Mouse (Mus musculus): ENCODE measurements around the gene Brd3. TPM values are rescaled to one million over a fixed set of nuclear protein-coding genes. Genes with fewer than 3 reads are reported as not detected.

The Brd3 gene
- polyA plus RNA-seq, 1 experiment from 2014 or later, result 80.9 TPM

GRCm38 (mm10) chr2:27425161-27425611, 82.3 kb downstream of the Brd3 start:
- peaks cover 4% of the 10 kb centered on the region; the same call in 1 of the 2 replicates for H3K27me3 ChIP-seq (replicated peaks)
- peaks cover 34% of the 10 kb centered on the region for H3K4me1 ChIP-seq (replicated peaks)
- no peak for ATAC-seq (ENCODE audit: insufficient number of reproducible peaks, low FRiP score)
- 0 out of 2 replicates have a peak overlapping the region, but pooled peaks have one; percentile 3 for H3K27ac ChIP-seq (ENCODE audit: poor library complexity, severe bottlenecking)
- peak overlapping the region; percentile 87 for H3K9ac ChIP-seq
- peak overlapping the region; percentile 99 for H3K4me2 ChIP-seq
- H3K4me3 ChIP-seq, result peak overlapping the region; percentile 73
- H3K9me3 ChIP-seq (replicated peaks), result no peaks in the 10 kb centered on the region
- H3K36me3 ChIP-seq, result no peaks in the 10 kb centered on the region
- 1% methylated on average over 20 of the region's 20 CpGs for WGBS

- Histone ChIP-seq H3K4me3 (no peak overlapping the region), H3K9ac (no peak overlapping the region), H3K4me1 (replicated peaks) (peaks cover 49% of the 10 kb centered on the region), H3K4me2 (no peak overlapping the region), H3K36me3 (no peaks in the 10 kb centered on the region), H3K27ac (ENCODE audit: poor library complexity, severe bottlenecking) (no peak overlapping the region), H3K9me3 (replicated peaks) (no peaks in the 10 kb centered on the region), H3K27me3 (replicated peaks) (no peaks in the 10 kb centered on the region)
- WGBS, result 79% methylated on average over 7 of the region's 7 CpGs
- no peak for ATAC-seq (ENCODE audit: insufficient number of reproducible peaks, low FRiP score)
Measured at GRCm38 (mm10) chr2:27423596-27423995, 83.9 kb downstream of the Brd3 start.

GRCm38 (mm10) chr2:27421293-27422068, 86.0 kb downstream of the Brd3 start:
- H3K36me3 ChIP-seq, result no peaks in the 10 kb centered on the region
- H3K4me3 ChIP-seq, result no peak overlapping the region
- H3K9me3 ChIP-seq (replicated peaks), result no peaks in the 10 kb centered on the region
- H3K27ac ChIP-seq (ENCODE audit: poor library complexity, severe bottlenecking), result no peak overlapping the region
- H3K9ac ChIP-seq, result no peak overlapping the region
- 76% methylated on average over 20 of the region's 20 CpGs for WGBS
- no peak overlapping the region for H3K4me2 ChIP-seq
- H3K4me1 ChIP-seq (replicated peaks), result peaks cover 62% of the 10 kb centered on the region
- H3K27me3 ChIP-seq (replicated peaks), result no peaks in the 10 kb centered on the region
- ATAC-seq (ENCODE audit: insufficient number of reproducible peaks, low FRiP score), result no peak

- 17% methylated on average over 6 of the region's 6 CpGs for WGBS
- no peak overlapping the region for H3K9ac ChIP-seq
- no peaks in the 10 kb centered on the region for H3K36me3 ChIP-seq
- H3K27me3 ChIP-seq (replicated peaks), result no peaks in the 10 kb centered on the region
- no peak for ATAC-seq (ENCODE audit: insufficient number of reproducible peaks, low FRiP score)
- no peaks in the 10 kb centered on the region for H3K9me3 ChIP-seq (replicated peaks)
- no peak overlapping the region for H3K4me2 ChIP-seq
- peaks cover 70% of the 10 kb centered on the region for H3K4me1 ChIP-seq (replicated peaks)
- no peak overlapping the region for H3K4me3 ChIP-seq
- H3K27ac ChIP-seq (ENCODE audit: poor library complexity, severe bottlenecking), result peak overlapping the region; percentile 14
Measured at GRCm38 (mm10) chr2:27418577-27419070, 88.8 kb downstream of the Brd3 start.

- Histone ChIP-seq H3K27me3 (replicated peaks) (no peaks in the 10 kb centered on the region), H3K9me3 (replicated peaks) (no peaks in the 10 kb centered on the region), H3K27ac (ENCODE audit: poor library complexity, severe bottlenecking) (no peak overlapping the region), H3K36me3 (no peaks in the 10 kb centered on the region), H3K4me3 (no peak overlapping the region), H3K9ac (peak overlapping the region; percentile 48; the same call in 1 of the 2 replicates), H3K4me2 (no peak overlapping the region), H3K4me1 (replicated peaks) (peaks cover 72% of the 10 kb centered on the region)
- 34% methylated on average over 5 of the region's 5 CpGs for WGBS
- no peak for ATAC-seq (ENCODE audit: insufficient number of reproducible peaks, low FRiP score)
Measured at GRCm38 (mm10) chr2:27417648-27418153, 89.8 kb downstream of the Brd3 start.

- Histone ChIP-seq H3K4me3 (no peak overlapping the region), H3K9ac (0 out of 2 replicates have a peak overlapping the region, but pooled peaks have one; percentile 16)
Measured at GRCm38 (mm10) chr2:27416425-27416824, 91.0 kb downstream of the Brd3 start.

GRCm38 (mm10) chr2:27415060-27415783, 92.2 kb downstream of the Brd3 start:
- no peaks in the 10 kb centered on the region for H3K27me3 ChIP-seq (replicated peaks)
- peaks cover 90% of the 10 kb centered on the region for H3K4me1 ChIP-seq (replicated peaks)
- H3K4me2 ChIP-seq, result no peak overlapping the region
- no peak overlapping the region for H3K27ac ChIP-seq (ENCODE audit: poor library complexity, severe bottlenecking)
- no peak overlapping the region for H3K4me3 ChIP-seq
- H3K9ac ChIP-seq, result no peak overlapping the region
- no peaks in the 10 kb centered on the region for H3K9me3 ChIP-seq (replicated peaks)
- no peak for ATAC-seq (ENCODE audit: insufficient number of reproducible peaks, low FRiP score)
- H3K36me3 ChIP-seq, result no peaks in the 10 kb centered on the region
- WGBS, result 60% methylated on average over 11 of the region's 11 CpGs

More at GRCm38 (mm10) chr2:27416425-27416824, 91.0 kb downstream of the Brd3 start:
- peaks cover 82% of the 10 kb centered on the region for H3K4me1 ChIP-seq (replicated peaks)
- 17% methylated on average over 3 of the region's 3 CpGs for WGBS
- no peaks in the 10 kb centered on the region for H3K36me3 ChIP-seq
- no peaks in the 10 kb centered on the region for H3K9me3 ChIP-seq (replicated peaks)
- no peak overlapping the region for H3K4me2 ChIP-seq
- no peak for ATAC-seq (ENCODE audit: insufficient number of reproducible peaks, low FRiP score)
- no peak overlapping the region for H3K27ac ChIP-seq (ENCODE audit: poor library complexity, severe bottlenecking)
- H3K27me3 ChIP-seq (replicated peaks), result no peaks in the 10 kb centered on the region

GRCm38 (mm10) chr2:27413936-27414657, 93.4 kb downstream of the Brd3 start:
- Histone ChIP-seq H3K9me3 (replicated peaks) (no peaks in the 10 kb centered on the region), H3K36me3 (no peaks in the 10 kb centered on the region), H3K27ac (ENCODE audit: poor library complexity, severe bottlenecking) (no peak overlapping the region), H3K4me1 (replicated peaks) (peaks cover 79% of the 10 kb centered on the region), H3K4me3 (no peak overlapping the region), H3K4me2 (peak overlapping the region; percentile 46), H3K9ac (peak overlapping the region; percentile 43; the same call in 1 of the 2 replicates), H3K27me3 (replicated peaks) (no peaks in the 10 kb centered on the region)
- 0 out of 2 replicates have a peak, but pooled peaks have one; percentile 31 for ATAC-seq (ENCODE audit: insufficient number of reproducible peaks, low FRiP score)
- 26% methylated on average over 16 of the region's 16 CpGs for WGBS

GRCm38 (mm10) chr2:27413582-27413935, 93.9 kb downstream of the Brd3 start:
- Histone ChIP-seq H3K27me3 (replicated peaks) (no peaks in the 10 kb centered on the region), H3K4me2 (no peak overlapping the region), H3K27ac (ENCODE audit: poor library complexity, severe bottlenecking) (no peak overlapping the region), H3K4me3 (no peak overlapping the region), H3K9ac (no peak overlapping the region), H3K4me1 (replicated peaks) (peaks cover 79% of the 10 kb centered on the region), H3K9me3 (replicated peaks) (no peaks in the 10 kb centered on the region), H3K36me3 (no peaks in the 10 kb centered on the region)
- no peak for ATAC-seq (ENCODE audit: insufficient number of reproducible peaks, low FRiP score)
- WGBS, result 64% methylated on average over 2 of the region's 2 CpGs

- Histone ChIP-seq H3K36me3 (no peaks in the 10 kb centered on the region), H3K4me3 (no peak overlapping the region), H3K9ac (0 out of 2 replicates have a peak overlapping the region, but pooled peaks have one; percentile 8), H3K27me3 (replicated peaks) (no peaks in the 10 kb centered on the region), H3K4me1 (replicated peaks) (peaks cover 77% of the 10 kb centered on the region), H3K9me3 (replicated peaks) (no peaks in the 10 kb centered on the region), H3K27ac (ENCODE audit: poor library complexity, severe bottlenecking) (no peak overlapping the region), H3K4me2 (no peak overlapping the region)
- no peak for ATAC-seq (ENCODE audit: insufficient number of reproducible peaks, low FRiP score)
- 40% methylated on average over 7 of the region's 7 CpGs for WGBS
Measured at GRCm38 (mm10) chr2:27412245-27412800, 95.1 kb downstream of the Brd3 start.
